8 mouse cellular contexts compared by ENCODE assay signal in the genomic region with DNA sequence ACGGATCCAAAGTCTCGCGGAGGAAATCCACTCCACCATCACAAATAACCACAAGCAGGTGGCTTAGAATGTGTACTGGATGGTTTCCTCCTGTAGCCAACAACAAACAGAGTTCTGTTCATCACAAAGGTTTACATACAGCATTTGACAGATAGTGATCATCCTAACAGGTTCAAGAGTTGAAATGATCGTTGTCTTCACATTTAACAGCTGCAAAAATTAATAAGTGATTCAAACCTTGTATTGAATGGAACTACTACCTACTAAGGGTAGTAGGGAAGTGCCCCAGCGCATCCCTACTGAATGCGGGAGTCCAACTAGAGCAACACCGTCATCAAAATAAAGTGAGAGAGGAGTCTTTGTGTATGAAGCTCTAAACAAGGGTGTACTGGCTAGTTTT. TPM values are rescaled to one million over a fixed set of nuclear protein-coding genes. Genes with fewer than 3 reads are reported as not detected.
A peak's percentile ranks its signal among the peaks of the same experiment; 100 is the strongest.
DNase-seq lines count a peak whose midpoint lies in the region; ATAC-seq lines count a peak whose summit lies in the region.

A gene (minus strand): TSS at position 101 of the 400 bp plus-strand sequence.

- H3K27ac ChIP-seq in kidney, embryonic 15.5 days = peak within 1 kb of the TSS; percentile 92
- peak within 1 kb of the TSS; percentile 84 for H3K27ac ChIP-seq in intestine, embryonic 16.5 days (ENCODE audit: low read length)
- H3K27ac ChIP-seq in midbrain, embryonic 11.5 days (ENCODE audit: low read depth, low read length) = peak within 1 kb of the TSS; percentile 59; the same call in 1 of the 2 replicates

- 93% methylated on average over 7 of the region's 7 CpGs for WGBS in kidney, embryonic 15.5 days
- WGBS in intestine, embryonic 16.5 days = 90% methylated on average over 7 of the region's 7 CpGs
- 91% methylated on average over 7 of the region's 7 CpGs for WGBS in midbrain, embryonic 11.5 days

- H3K4me2 ChIP-seq in kidney, embryonic 15.5 days = peak within 1 kb of the TSS; percentile 64
- peak within 1 kb of the TSS; percentile 32; the same call in 1 of the 2 replicates for H3K4me2 ChIP-seq in intestine, embryonic 16.5 days (ENCODE audit: low read depth, low read length)
- no peak within 1 kb of the TSS; the same call in 1 of the 2 replicates for H3K4me2 ChIP-seq in midbrain, embryonic 11.5 days

- H3K36me3 ChIP-seq in kidney, embryonic 15.5 days = peaks cover 16% of the 10 kb centered on the region
- peaks cover 2% of the 10 kb centered on the region; the same call in 1 of the 2 replicates for H3K36me3 ChIP-seq in intestine, embryonic 16.5 days (ENCODE audit: control insufficient read depth, insufficient read depth, low read length)
- H3K36me3 ChIP-seq in midbrain, embryonic 11.5 days (ENCODE audit: control insufficient read depth, insufficient read depth, low read length) = no peaks in the 10 kb centered on the region

- no peaks in the 10 kb centered on the region for H3K27me3 ChIP-seq in kidney, embryonic 15.5 days
- H3K27me3 ChIP-seq in intestine, embryonic 16.5 days (replicated peaks; ENCODE audit: control insufficient read depth, insufficient read depth, low read length) = no peaks in the 10 kb centered on the region
- no peaks in the 10 kb centered on the region for H3K27me3 ChIP-seq in midbrain, embryonic 11.5 days (ENCODE audit: control insufficient read depth, insufficient read depth, low read length)

- no peak for ATAC-seq in kidney, embryonic 15.5 days (replicated peaks; ENCODE audit: low FRiP score)
- no peak for ATAC-seq in intestine, embryonic 16.5 days
- no peak for ATAC-seq in midbrain, embryonic 11.5 days (ENCODE audit: low FRiP score)

- no peaks in the 10 kb centered on the region for H3K9me3 ChIP-seq in kidney, embryonic 15.5 days (replicated peaks)
- H3K9me3 ChIP-seq in intestine, embryonic 16.5 days (ENCODE audit: control insufficient read depth, low read length) = no peaks in the 10 kb centered on the region
- no peaks in the 10 kb centered on the region for H3K9me3 ChIP-seq in midbrain, embryonic 11.5 days (ENCODE audit: control insufficient read depth, low read length)

- DNase-seq in kidney, postnatal 14 days = no peak
- DNase-seq in adrenal gland, postnatal 36 days = no peak
- DNase-seq in gastrocnemius, postnatal 25 days = no peak
- DNase-seq in midbrain, embryonic 11.5 days (ENCODE audit: low spot score, missing footprints) = peak; percentile 68
- no peak for DNase-seq in urinary bladder, postnatal 4 days (ENCODE audit: low spot score in 2 of 2)
- DNase-seq in thymus, postnatal 36 days = no peak

- peak within 1 kb of the TSS; percentile 100 for H3K4me3 ChIP-seq in kidney, embryonic 15.5 days (replicated peaks)
- peak within 1 kb of the TSS; percentile 98 for H3K4me3 ChIP-seq in intestine, embryonic 16.5 days (ENCODE audit: low read length)
- H3K4me3 ChIP-seq in midbrain, embryonic 11.5 days (ENCODE audit: low read depth, low read length) = peak within 1 kb of the TSS; percentile 99

- H3K9ac ChIP-seq in kidney, embryonic 15.5 days = peak within 1 kb of the TSS; percentile 99
- peak within 1 kb of the TSS; percentile 98 for H3K9ac ChIP-seq in intestine, embryonic 16.5 days (ENCODE audit: low read depth, low read length)
- H3K9ac ChIP-seq in midbrain, embryonic 11.5 days (ENCODE audit: low read length) = peak within 1 kb of the TSS; percentile 90

- peaks cover 27% of the 10 kb centered on the region for H3K4me1 ChIP-seq in kidney, embryonic 15.5 days
- H3K4me1 ChIP-seq in intestine, embryonic 16.5 days (ENCODE audit: control insufficient read depth, insufficient read depth, low read length) = peaks cover 6% of the 10 kb centered on the region; the same call in 1 of the 2 replicates
- H3K4me1 ChIP-seq in midbrain, embryonic 11.5 days (ENCODE audit: control insufficient read depth, insufficient read depth, low read length) = peaks cover 10% of the 10 kb centered on the region

RNA-seq across cellular contexts. Expression of the gene that starts here (rescaled TPM):
- 721 and 865 TPM in 2 replicates for polyA plus RNA-seq in kidney, embryonic 15.5 days (2015; fragmentation: Nextera tagmentation; extraction: Ambion mirVana)
- total RNA-seq in adrenal gland, postnatal 36 days (2021) = 100 to 1,000 TPM; 226 to 248 TPM
- total RNA-seq in gastrocnemius, postnatal 25 days (2021) = 10 to 100 TPM; 83.4 to 86.2 TPM
- polyA plus RNA-seq in intestine, embryonic 16.5 days (2015; fragmentation: Nextera tagmentation; extraction: Ambion mirVana) = 527 and 590 TPM in 2 replicates
- polyA plus RNA-seq in midbrain, embryonic 11.5 days (2014; fragmentation: Nextera tagmentation; extraction: Ambion mirVana) = 798 and 807 TPM in 2 replicates
